Mouse (Mus musculus): ENCODE measurements around the gene Nrxn3. TPM values are rescaled to one million over a fixed set of nuclear protein-coding genes. Genes with fewer than 3 reads are reported as not detected.

Nrxn3 gene
- polyA plus RNA-seq, 1 experiment, result not detected

- Histone ChIP-seq H3K27ac (ENCODE audit: insufficient read depth, low read length) (no peak overlapping the region), H3K4me1 (ENCODE audit: control insufficient read depth, insufficient read depth, low read length) (no peaks in the 10 kb centered on the region), H3K4me3 (ENCODE audit: insufficient read depth, low read length) (no peak overlapping the region)
- TF ChIP-seq CTCF (IDR thresholded peaks at IDR 0.05; ENCODE audit: borderline replicate concordance, insufficient read depth, low read length) (no peak), POLR2A (IDR thresholded peaks at IDR 0.05; ENCODE audit: low read depth, low read length) (no peak)
Observed at GRCm38 (mm10) chr12:89442323-89443038, 719.8 kb downstream of the Nrxn3 start.

DNA sequence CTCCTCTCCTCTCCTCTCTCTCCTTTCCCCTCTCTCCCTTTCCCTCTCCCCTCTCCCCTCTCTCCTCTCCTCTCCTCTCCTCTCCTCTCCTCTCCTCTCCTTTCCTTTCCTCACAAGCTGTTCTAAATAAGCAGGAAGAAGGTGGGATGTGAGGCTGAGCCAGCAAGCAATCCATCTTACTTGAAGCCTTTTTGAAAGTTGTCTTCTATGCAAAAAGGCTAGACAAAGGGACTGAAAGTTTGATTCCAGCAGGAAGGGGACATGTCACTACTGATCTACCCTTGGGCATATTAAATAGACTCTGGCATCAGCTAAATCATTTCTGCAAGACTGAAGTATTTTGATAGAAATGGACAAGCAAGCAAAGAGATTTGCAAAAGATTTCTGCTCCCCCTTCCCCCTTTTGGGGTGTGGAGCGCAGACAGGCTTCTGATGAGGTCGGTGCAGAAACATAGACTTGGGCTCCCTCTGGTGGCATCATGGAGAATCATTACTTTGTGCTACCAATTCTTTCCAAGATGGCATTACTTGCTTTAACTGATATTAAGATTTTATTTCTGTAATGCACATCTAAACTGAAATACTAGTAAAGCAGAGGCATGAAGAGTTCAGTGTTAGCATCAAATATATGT lies 728.1 kb downstream of the Nrxn3 start:
- no peak overlapping the region for H3K4me3 ChIP-seq (ENCODE audit: insufficient read depth, low read length)
- no peaks in the 10 kb centered on the region for H3K4me1 ChIP-seq (ENCODE audit: control insufficient read depth, insufficient read depth, low read length)
- H3K27ac ChIP-seq (ENCODE audit: insufficient read depth, low read length), result no peak overlapping the region
- TF ChIP-seq CTCF (IDR thresholded peaks at IDR 0.05; ENCODE audit: borderline replicate concordance, insufficient read depth, low read length) (peak; percentile 28; the same call in 1 of the 2 replicates), POLR2A (IDR thresholded peaks at IDR 0.05; ENCODE audit: low read depth, low read length) (no peak)

- Histone ChIP-seq H3K27ac (ENCODE audit: insufficient read depth, low read length) (no peak overlapping the region), H3K4me1 (ENCODE audit: control insufficient read depth, insufficient read depth, low read length) (no peaks in the 10 kb centered on the region), H3K4me3 (ENCODE audit: insufficient read depth, low read length) (no peak overlapping the region)
- no peak for TF ChIP-seq CTCF (IDR thresholded peaks at IDR 0.05; ENCODE audit: borderline replicate concordance, insufficient read depth, low read length)
- no peak for TF ChIP-seq POLR2A (IDR thresholded peaks at IDR 0.05; ENCODE audit: low read depth, low read length)
Observed at GRCm38 (mm10) chr12:89470226-89470625, 747.5 kb downstream of the Nrxn3 start.

DNA sequence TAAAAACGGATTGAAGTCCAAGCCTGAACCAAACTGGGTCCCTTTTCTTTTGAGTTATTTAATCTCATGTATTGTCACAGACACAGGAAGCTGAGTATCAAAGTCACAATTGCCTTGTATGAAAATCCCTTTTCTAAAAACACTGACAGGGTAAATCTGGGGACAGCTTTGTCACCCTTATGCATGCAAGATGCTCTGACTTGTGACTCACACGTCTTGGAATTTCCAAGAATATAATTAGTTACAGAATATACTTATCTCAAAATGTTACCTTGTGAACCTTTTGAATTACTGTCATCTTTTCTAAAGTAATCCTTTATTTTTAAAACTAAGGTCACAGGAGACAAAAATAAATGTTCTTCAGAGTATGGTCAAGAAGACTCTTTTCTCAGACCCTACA lies 748.6 kb downstream of the Nrxn3 start:
- Histone ChIP-seq H3K4me1 (ENCODE audit: control insufficient read depth, insufficient read depth, low read length) (no peaks in the 10 kb centered on the region), H3K27ac (ENCODE audit: insufficient read depth, low read length) (no peak overlapping the region), H3K4me3 (ENCODE audit: insufficient read depth, low read length) (no peak overlapping the region)
- no peak for TF ChIP-seq POLR2A (IDR thresholded peaks at IDR 0.05; ENCODE audit: low read depth, low read length)
- no peak for TF ChIP-seq CTCF (IDR thresholded peaks at IDR 0.05; ENCODE audit: borderline replicate concordance, insufficient read depth, low read length)

DNA sequence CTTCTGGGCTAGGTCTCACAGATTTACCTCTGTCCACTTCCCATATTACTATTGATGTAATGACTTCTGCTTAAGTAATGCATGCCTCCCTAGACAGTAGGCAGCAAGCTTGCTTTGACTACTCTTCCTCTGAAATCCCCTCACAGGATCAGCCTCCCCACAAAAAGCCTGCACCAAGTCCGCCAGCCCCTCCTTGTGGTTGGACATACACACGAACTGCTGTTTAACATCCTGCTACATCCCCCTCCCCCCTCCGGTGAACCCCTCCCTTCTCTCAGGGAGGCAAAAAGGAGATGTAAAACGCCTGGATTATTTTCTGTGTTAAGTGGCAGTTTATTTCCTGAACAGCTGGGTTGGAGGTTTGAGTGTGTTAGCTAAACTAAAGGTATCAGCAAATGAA lies 749.2 kb downstream of the Nrxn3 start:
- Histone ChIP-seq H3K4me1 (ENCODE audit: control insufficient read depth, insufficient read depth, low read length) (no peaks in the 10 kb centered on the region), H3K27ac (ENCODE audit: insufficient read depth, low read length) (no peak overlapping the region), H3K4me3 (ENCODE audit: insufficient read depth, low read length) (no peak overlapping the region)
- no peak for TF ChIP-seq POLR2A (IDR thresholded peaks at IDR 0.05; ENCODE audit: low read depth, low read length)
- TF ChIP-seq CTCF (IDR thresholded peaks at IDR 0.05; ENCODE audit: borderline replicate concordance, insufficient read depth, low read length), result no peak

- Histone ChIP-seq H3K4me1 (ENCODE audit: control insufficient read depth, insufficient read depth, low read length) (no peaks in the 10 kb centered on the region), H3K27ac (ENCODE audit: insufficient read depth, low read length) (no peak overlapping the region), H3K4me3 (ENCODE audit: insufficient read depth, low read length) (no peak overlapping the region)
- TF ChIP-seq POLR2A (IDR thresholded peaks at IDR 0.05; ENCODE audit: low read depth, low read length), result no peak
- TF ChIP-seq CTCF (IDR thresholded peaks at IDR 0.05; ENCODE audit: borderline replicate concordance, insufficient read depth, low read length), result no peak
Observed at GRCm38 (mm10) chr12:89479096-89479495, 756.4 kb downstream of the Nrxn3 start.

- Histone ChIP-seq H3K4me1 (ENCODE audit: control insufficient read depth, insufficient read depth, low read length) (no peaks in the 10 kb centered on the region), H3K27ac (ENCODE audit: insufficient read depth, low read length) (no peak overlapping the region), H3K4me3 (ENCODE audit: insufficient read depth, low read length) (no peak overlapping the region)
- TF ChIP-seq CTCF (IDR thresholded peaks at IDR 0.05; ENCODE audit: borderline replicate concordance, insufficient read depth, low read length) (no peak), POLR2A (IDR thresholded peaks at IDR 0.05; ENCODE audit: low read depth, low read length) (no peak)
Observed at GRCm38 (mm10) chr12:89482223-89482622, 759.5 kb downstream of the Nrxn3 start.

DNA sequence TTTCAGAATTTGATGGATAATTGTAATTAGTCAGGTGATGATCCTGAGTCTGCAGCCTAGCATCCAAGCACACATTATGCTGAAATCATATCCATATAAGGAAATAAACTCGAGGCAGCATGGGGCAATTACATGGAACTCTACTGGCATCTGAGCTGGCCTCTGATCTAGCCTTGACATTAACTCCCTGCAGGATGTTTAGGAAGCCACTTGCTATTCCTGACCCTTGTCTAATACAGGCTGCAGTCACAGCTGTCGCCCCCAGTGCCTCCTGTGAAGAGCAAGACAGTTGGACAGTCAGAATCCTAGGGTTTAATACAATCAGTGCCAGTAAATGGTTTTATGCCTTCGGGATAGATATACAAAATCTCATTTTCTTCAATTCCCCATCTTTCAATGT lies 781.4 kb downstream of the Nrxn3 start:
- no peaks in the 10 kb centered on the region for H3K4me1 ChIP-seq (ENCODE audit: control insufficient read depth, insufficient read depth, low read length)
- TF ChIP-seq CTCF (IDR thresholded peaks at IDR 0.05; ENCODE audit: borderline replicate concordance, insufficient read depth, low read length) (no peak), POLR2A (IDR thresholded peaks at IDR 0.05; ENCODE audit: low read depth, low read length) (no peak)
- H3K4me3 ChIP-seq (ENCODE audit: insufficient read depth, low read length), result no peak overlapping the region
- H3K27ac ChIP-seq (ENCODE audit: insufficient read depth, low read length), result no peak overlapping the region

GRCm38 (mm10) chr12:89505121-89505764 lies 782.6 kb downstream of the Nrxn3 start:
- Histone ChIP-seq H3K4me1 (ENCODE audit: control insufficient read depth, insufficient read depth, low read length) (no peaks in the 10 kb centered on the region), H3K4me3 (ENCODE audit: insufficient read depth, low read length) (no peak overlapping the region), H3K27ac (ENCODE audit: insufficient read depth, low read length) (no peak overlapping the region)
- TF ChIP-seq POLR2A (IDR thresholded peaks at IDR 0.05; ENCODE audit: low read depth, low read length) (no peak), CTCF (IDR thresholded peaks at IDR 0.05; ENCODE audit: borderline replicate concordance, insufficient read depth, low read length) (peak; percentile 41; the same call in 1 of the 2 replicates)

GRCm38 (mm10) chr12:89508970-89509369 lies 786.3 kb downstream of the Nrxn3 start:
- Histone ChIP-seq H3K4me3 (ENCODE audit: insufficient read depth, low read length) (no peak overlapping the region), H3K4me1 (ENCODE audit: control insufficient read depth, insufficient read depth, low read length) (no peaks in the 10 kb centered on the region), H3K27ac (ENCODE audit: insufficient read depth, low read length) (no peak overlapping the region)
- no peak for TF ChIP-seq POLR2A (IDR thresholded peaks at IDR 0.05; ENCODE audit: low read depth, low read length)
- TF ChIP-seq CTCF (IDR thresholded peaks at IDR 0.05; ENCODE audit: borderline replicate concordance, insufficient read depth, low read length), result no peak
